Mouse (Mus musculus): Measurements from ENCODE around the gene Pemt. TPM values are rescaled to one million over a fixed set of nuclear protein-coding genes. Genes with fewer than 3 reads are reported as not detected.
"Not testable (repeated sequence)": the region's sequence is repeated elsewhere in the genome, so short reads cannot be mapped to it uniquely, and the experiment has no call there.

Gene Pemt
- total and polyA plus RNA-seq, 3 experiments, result 6.9 to 10.5 (median 7.8) TPM

DNA sequence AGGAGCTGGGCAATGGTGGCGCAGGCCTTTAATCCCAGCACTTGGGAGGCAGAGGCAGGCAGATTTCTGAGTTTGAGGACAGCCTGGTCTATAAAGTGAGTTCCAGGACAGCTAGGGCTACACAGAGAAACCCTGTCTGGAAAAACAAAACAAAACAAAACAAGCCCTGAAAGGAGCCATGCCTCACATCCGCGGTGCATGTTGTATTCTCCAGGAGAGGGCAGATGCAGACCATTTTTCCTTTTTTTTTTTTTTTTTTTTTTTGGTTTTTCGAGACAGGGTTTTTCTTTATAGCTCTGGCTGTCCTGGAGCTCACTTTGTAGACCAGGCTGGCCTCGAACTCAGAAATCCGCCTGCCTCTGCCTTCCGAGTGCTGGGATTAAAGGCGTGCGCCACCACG, 101.4 kb downstream of the Pemt start:
- H3K79me2 ChIP-seq (replicated peaks; ENCODE audit: control insufficient read depth, extremely low read depth, insufficient read depth, poor library complexity, severe bottlenecking), result peaks cover 12% of the 10 kb centered on the region
- H3K4me2 ChIP-seq (ENCODE audit: insufficient read depth, low read depth, poor library complexity, severe bottlenecking); H3K4me3 ChIP-seq (replicated peaks in 1 of 3; ENCODE audit: low read depth in 2 of 3, low read length in 2 of 3, poor library complexity in 1 of 3); H3K9me3 ChIP-seq (replicated peaks; ENCODE audit: low read length); dilution Hi-C loops (cut with MboI; ENCODE audit: extremely low pct_ligation_motif_present, extremely low pct_unique_long_range_greater_than_20kb, low sequenced_read_pairs); DNase-seq (ENCODE audit: extremely low read depth); H3K9ac ChIP-seq (ENCODE audit: insufficient read depth, low read depth); H3K27ac ChIP-seq (ENCODE audit: insufficient read depth, low read depth); H3K36me3 ChIP-seq (replicated peaks in 1 of 2; ENCODE audit: control insufficient read depth in 1 of 2, insufficient read depth in 1 of 2, low read length in 1 of 2); in situ Hi-C loops (cut with MboI; ENCODE audit: low pct_ligation_motif_present, low pct_unique_long_range_greater_than_20kb, low sequenced_read_pairs): not testable (repeated sequence)
- peaks cover 4 to 35% of the 10 kb centered on the region in 2 experiments; a peak in 3 of 4 replicates for H3K4me1 ChIP-seq (ENCODE audit: control insufficient read depth in 1 of 2, insufficient read depth in 2 of 2)
- TF ChIP-seq ZNF384 (IDR thresholded peaks at IDR 0.05; ENCODE audit: low read depth, low read length) (peak; percentile 60), CTCF (conservative IDR thresholded peaks at IDR 0.05 in 1 of 2, IDR thresholded peaks at IDR 0.05 in 1 of 2; ENCODE audit: low read depth in 2 of 2, low read length in 2 of 2) (0 out of 4 replicates have a peak, but pooled peaks of 1 of the 2 experiments have one; percentile 3)
- H3K27me3 ChIP-seq (replicated peaks), result peaks cover 19% of the 10 kb centered on the region

DNA sequence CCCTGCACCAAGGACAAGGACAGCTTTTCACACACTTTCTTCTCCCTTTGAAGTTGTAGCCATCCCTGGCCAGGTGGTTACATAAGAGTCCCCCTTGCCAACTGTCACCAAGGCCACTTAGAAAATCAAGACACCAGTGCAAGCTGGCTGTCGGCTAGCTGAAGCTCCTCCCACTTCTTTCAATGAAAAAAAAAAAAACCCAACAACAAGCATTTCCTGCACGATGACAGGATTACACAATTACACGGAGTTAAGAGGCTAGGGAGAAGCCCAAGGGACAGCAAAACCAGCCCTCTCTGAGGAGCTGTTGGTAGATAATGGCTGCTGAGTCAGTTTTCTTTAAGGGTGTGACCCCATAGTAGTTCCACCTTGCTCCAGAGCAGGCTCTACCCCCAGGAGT, 104.9 kb downstream of the Pemt start:
- no peak for DNase-seq (ENCODE audit: extremely low read depth)
- H3K4me3 ChIP-seq (replicated peaks in 1 of 3; ENCODE audit: low read depth in 2 of 3, low read length in 2 of 3, poor library complexity in 1 of 3), result no peak overlapping the region

DNA sequence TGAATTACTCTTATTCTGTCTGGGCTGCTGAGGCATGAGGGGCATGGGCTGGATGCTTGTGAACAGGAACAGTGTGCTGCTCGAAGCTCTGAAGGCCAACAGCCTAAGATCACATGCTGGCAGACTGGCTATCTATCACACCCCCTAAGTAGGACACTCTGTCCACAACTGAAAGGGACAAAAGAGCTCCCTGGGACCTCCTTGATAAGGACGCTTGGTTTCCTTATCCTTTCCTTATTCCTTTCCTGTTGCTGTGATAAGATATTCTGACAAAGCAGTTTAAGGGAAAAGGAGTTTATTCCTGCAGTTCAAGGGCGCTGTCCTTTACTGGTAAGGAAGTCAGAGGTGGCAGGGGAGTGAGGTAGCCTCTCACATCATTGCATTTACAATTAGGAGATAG, 105.6 kb downstream of the Pemt start:
- no peak for DNase-seq (ENCODE audit: extremely low read depth)
- H3K4me3 ChIP-seq (replicated peaks in 1 of 3; ENCODE audit: low read depth in 2 of 3, low read length in 2 of 3, poor library complexity in 1 of 3), result no peak overlapping the region
- no peaks in the 10 kb centered on the region for H3K36me3 ChIP-seq (replicated peaks in 1 of 2; ENCODE audit: control insufficient read depth in 1 of 2, insufficient read depth in 1 of 2, low read length in 1 of 2)
- no peak overlapping the region for H3K9ac ChIP-seq (ENCODE audit: insufficient read depth, low read depth)
- no peaks in the 10 kb centered on the region for H3K79me2 ChIP-seq (replicated peaks; ENCODE audit: control insufficient read depth, extremely low read depth, insufficient read depth, poor library complexity, severe bottlenecking)
- H3K27me3 ChIP-seq (replicated peaks), result peaks cover 33% of the 10 kb centered on the region
- H3K4me2 ChIP-seq (ENCODE audit: insufficient read depth, low read depth, poor library complexity, severe bottlenecking), result no peak overlapping the region
- peaks cover 5% of the 10 kb centered on the region for H3K9me3 ChIP-seq (replicated peaks; ENCODE audit: low read length)
- in situ Hi-C loops (cut with MboI; ENCODE audit: low pct_ligation_motif_present, low pct_unique_long_range_greater_than_20kb, low sequenced_read_pairs), result no loop called here
- H3K4me1 ChIP-seq (ENCODE audit: control insufficient read depth in 1 of 2, insufficient read depth in 2 of 2), result peaks cover 0 to 14% of the 10 kb centered on the region in 2 experiments; a peak in 2 of 4 replicates
- no peak for TF ChIP-seq NELFE (IDR thresholded peaks at IDR 0.05; ENCODE audit: low read depth, low read length)
- no peak for TF ChIP-seq ZC3H11A (IDR thresholded peaks at IDR 0.05; ENCODE audit: low read depth, low read length)
- no peak for TF ChIP-seq CHD1 (IDR thresholded peaks at IDR 0.05; ENCODE audit: low read depth, low read length)
- no peak for TF ChIP-seq IRF4 (IDR thresholded peaks at IDR 0.05; ENCODE audit: low read depth, low read length)
- no peak for TF ChIP-seq USF2 (conservative IDR thresholded peaks at IDR 0.05; ENCODE audit: low read depth, low read length)
- no peak for TF ChIP-seq MEF2A (IDR thresholded peaks at IDR 0.05; ENCODE audit: borderline replicate concordance, low read depth, low read length)
- no peak for TF ChIP-seq USF1 (IDR thresholded peaks at IDR 0.05; ENCODE audit: low read depth, low read length)
- no peak for TF ChIP-seq CTCF (conservative IDR thresholded peaks at IDR 0.05 in 1 of 2, IDR thresholded peaks at IDR 0.05 in 1 of 2; ENCODE audit: low read depth in 2 of 2, low read length in 2 of 2)
- no peak for TF ChIP-seq ZNF384 (IDR thresholded peaks at IDR 0.05; ENCODE audit: low read depth, low read length)
- no peak for TF ChIP-seq CHD2 (IDR thresholded peaks at IDR 0.05; ENCODE audit: low read length)
- no peak for TF ChIP-seq MAFK (IDR thresholded peaks at IDR 0.05; ENCODE audit: insufficient replicate concordance, low read length)
- no peak for TF ChIP-seq PAX5 (IDR thresholded peaks at IDR 0.05; ENCODE audit: low read length)
- TF ChIP-seq MAZ (IDR thresholded peaks at IDR 0.05; ENCODE audit: low read depth, low read length), result no peak
- no peak for TF ChIP-seq NRF1 (IDR thresholded peaks at IDR 0.05; ENCODE audit: low read depth, low read length)
- no peak for TF ChIP-seq POLR2AphosphoS2 (IDR thresholded peaks at IDR 0.05; ENCODE audit: low read depth, low read length)
- no peak for TF ChIP-seq POLR2A (IDR thresholded peaks at IDR 0.05; ENCODE audit: low read depth, low read length)
- TF ChIP-seq BHLHE40 (IDR thresholded peaks at IDR 0.05; ENCODE audit: low read depth, low read length), result no peak
- no peak for TF ChIP-seq HCFC1 (IDR thresholded peaks at IDR 0.05; ENCODE audit: low read depth, low read length)
- TF ChIP-seq JUN (IDR thresholded peaks at IDR 0.05; ENCODE audit: insufficient read depth, low read depth, low read length), result no peak
- H3K27ac ChIP-seq (ENCODE audit: insufficient read depth, low read depth), result no peak overlapping the region
- dilution Hi-C loops (cut with MboI; ENCODE audit: extremely low pct_ligation_motif_present, extremely low pct_unique_long_range_greater_than_20kb, low sequenced_read_pairs), result no loop called here

More for the DNA sequence above, 104.9 kb downstream of the Pemt start:
- dilution Hi-C loops (cut with MboI; ENCODE audit: extremely low pct_ligation_motif_present, extremely low pct_unique_long_range_greater_than_20kb, low sequenced_read_pairs) (no loop called here), in situ Hi-C loops (cut with MboI; ENCODE audit: low pct_ligation_motif_present, low pct_unique_long_range_greater_than_20kb, low sequenced_read_pairs) (no loop called here)
- Histone ChIP-seq H3K9ac (ENCODE audit: insufficient read depth, low read depth) (no peak overlapping the region), H3K9me3 (replicated peaks; ENCODE audit: low read length) (peaks cover 5% of the 10 kb centered on the region), H3K4me1 (ENCODE audit: control insufficient read depth in 1 of 2, insufficient read depth in 2 of 2) (peaks cover 0 to 14% of the 10 kb centered on the region in 2 experiments; a peak in 2 of 4 replicates), H3K27ac (ENCODE audit: insufficient read depth, low read depth) (no peak overlapping the region), H3K27me3 (replicated peaks) (peaks cover 32% of the 10 kb centered on the region), H3K79me2 (replicated peaks; ENCODE audit: control insufficient read depth, extremely low read depth, insufficient read depth, poor library complexity, severe bottlenecking) (no peaks in the 10 kb centered on the region), H3K36me3 (replicated peaks in 1 of 2; ENCODE audit: control insufficient read depth in 1 of 2, insufficient read depth in 1 of 2, low read length in 1 of 2) (no peaks in the 10 kb centered on the region), H3K4me2 (ENCODE audit: insufficient read depth, low read depth, poor library complexity, severe bottlenecking) (no peak overlapping the region)
- TF ChIP-seq CHD2 (IDR thresholded peaks at IDR 0.05; ENCODE audit: low read length), result no peak
- no peak for TF ChIP-seq POLR2A (IDR thresholded peaks at IDR 0.05; ENCODE audit: low read depth, low read length)
- no peak for TF ChIP-seq MYC (IDR thresholded peaks at IDR 0.05; ENCODE audit: low read depth, low read length)
- TF ChIP-seq ZNF384 (IDR thresholded peaks at IDR 0.05; ENCODE audit: low read depth, low read length), result peak; percentile 70
- no peak for TF ChIP-seq USF2 (conservative IDR thresholded peaks at IDR 0.05; ENCODE audit: low read depth, low read length)

Measured in CH12.LX (cell line).